Mouse (Mus musculus): ENCODE results near the gene Vegfd.

- TF ChIP-seq GATA1 (IDR thresholded peaks at IDR 0.05; ENCODE audit: borderline replicate concordance, low read length) (no peak), FLI1 (IDR thresholded peaks at IDR 0.05; ENCODE audit: low read length) (no peak)
These were observed 42.8 kb upstream of the Vegfd start for GRCm38 (mm10) chrX:164330351-164330750.

All from megakaryocyte, embryonic 14.5 days (primary cell).